Mouse (Mus musculus): ENCODE data around the gene Nrros. TPM values are rescaled to one million over a fixed set of nuclear protein-coding genes. Genes with fewer than 3 reads are reported as not detected.
"Not testable (repeated sequence)": the region's sequence is repeated elsewhere in the genome, so short reads cannot be mapped to it uniquely, and the experiment has no call there.

Nrros gene
- total RNA-seq, 2 experiments from 2014 or later: 8.9 to 11.9 TPM

DNA sequence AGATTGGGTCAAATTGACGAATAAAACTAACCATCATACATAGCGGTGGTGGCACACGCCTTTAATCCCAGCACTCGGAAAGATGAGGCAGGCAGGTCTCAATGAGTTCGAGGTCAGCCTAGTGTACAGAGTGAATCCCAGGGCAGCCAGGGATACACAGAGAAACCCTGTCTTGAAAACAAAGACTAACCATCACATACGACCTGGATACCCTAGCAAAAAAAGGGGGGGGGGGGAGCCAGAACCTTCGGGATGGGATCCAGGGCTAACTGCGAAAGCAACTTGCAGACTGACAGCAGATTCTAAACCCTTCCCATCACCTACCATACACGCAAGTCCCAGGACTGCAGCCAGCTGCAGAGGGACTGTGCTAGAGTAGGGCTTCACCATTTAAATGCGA, 51.0 kb downstream of the Nrros start:
- no peak for DNase-seq

DNA sequence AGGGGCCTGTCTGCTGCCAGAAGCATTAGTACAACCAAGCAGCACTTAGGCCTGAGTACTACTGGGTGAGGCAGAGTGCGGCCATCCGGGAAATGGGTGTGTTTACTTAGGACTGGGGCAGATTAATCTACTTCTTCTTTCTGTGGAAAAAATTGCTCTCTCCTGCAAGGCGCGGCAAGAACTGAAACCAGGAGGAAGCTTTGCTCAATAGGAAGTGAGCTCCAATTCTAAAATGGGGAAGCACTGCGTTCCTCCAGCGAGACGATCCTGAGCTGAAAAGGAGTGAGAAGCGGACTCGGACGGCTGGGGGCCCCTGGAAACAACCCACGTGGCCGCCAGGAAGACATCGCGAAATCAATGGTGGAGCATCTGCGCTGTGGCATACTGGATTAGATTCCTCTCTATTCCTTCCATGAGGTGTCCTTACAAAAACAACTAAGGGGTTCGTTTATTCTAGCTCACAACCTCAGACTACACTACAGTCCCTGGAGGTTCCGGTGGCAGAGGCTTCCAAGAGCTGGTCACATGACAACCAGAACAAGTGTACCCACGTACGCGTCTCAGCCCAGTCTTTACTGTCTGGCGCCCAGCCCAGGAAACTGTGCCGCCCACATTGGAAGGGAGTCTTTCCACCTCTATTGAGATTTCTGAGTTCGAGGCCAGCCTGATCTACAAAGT, 51.7 kb downstream of the Nrros start:
- DNase-seq: peak; percentile 33 to 50

DNA sequence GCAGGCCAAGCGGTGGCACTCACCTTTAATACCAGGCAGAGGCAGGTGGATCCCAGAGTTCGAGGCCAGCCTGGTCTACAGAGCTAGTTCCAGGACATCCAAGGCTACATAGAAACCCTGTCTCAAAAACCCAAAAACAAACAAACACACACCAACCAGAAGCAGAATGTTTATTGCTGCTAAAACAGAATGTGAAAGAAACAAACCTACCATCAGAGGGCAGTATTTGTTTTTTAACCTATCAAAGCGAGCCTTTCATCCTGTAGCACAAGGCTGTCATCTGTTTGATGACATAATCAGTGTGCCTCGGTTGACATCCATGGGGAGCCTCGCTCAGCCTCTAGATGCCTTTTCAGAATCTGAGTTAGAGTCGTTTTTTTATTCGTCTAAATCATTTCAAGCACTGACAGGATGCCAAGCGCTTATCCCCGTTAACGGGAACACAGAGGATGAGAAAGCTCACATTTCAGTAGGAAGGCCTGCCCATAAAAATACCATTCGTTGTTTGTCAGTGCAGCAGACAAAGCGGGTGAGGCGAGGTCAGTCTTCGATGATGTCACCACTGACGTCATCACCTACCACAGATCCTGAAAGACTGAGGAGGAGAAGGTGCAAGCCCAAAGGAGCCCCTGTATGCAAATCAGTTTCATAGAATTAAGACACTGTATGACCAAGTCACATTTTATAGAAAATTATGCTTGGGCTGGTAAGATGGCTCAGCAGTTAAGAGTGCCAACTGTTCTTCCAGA, 54.3 kb downstream of the Nrros start:
- no peak for DNase-seq

DNA sequence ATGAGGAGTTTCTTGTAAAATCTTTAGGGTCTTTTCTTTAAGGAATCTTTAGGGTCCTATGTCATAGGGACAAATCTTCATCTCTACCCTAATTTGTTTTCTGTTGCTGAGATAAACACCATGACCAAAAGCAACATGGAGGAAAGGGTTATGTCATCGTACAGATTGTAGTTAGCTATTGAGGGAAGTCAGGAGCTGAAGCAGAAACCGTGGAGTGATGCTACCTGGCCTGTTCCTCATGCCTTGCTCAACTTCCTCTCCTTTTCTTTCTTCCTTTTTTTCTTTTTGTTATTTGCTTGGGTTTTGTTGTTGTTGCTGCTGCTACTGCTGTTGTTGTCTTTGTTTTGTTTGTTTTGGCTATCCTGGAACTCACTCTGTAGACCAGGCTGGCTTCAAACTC, 56.8 kb downstream of the Nrros start:
- DNase-seq: no peak

DNA sequence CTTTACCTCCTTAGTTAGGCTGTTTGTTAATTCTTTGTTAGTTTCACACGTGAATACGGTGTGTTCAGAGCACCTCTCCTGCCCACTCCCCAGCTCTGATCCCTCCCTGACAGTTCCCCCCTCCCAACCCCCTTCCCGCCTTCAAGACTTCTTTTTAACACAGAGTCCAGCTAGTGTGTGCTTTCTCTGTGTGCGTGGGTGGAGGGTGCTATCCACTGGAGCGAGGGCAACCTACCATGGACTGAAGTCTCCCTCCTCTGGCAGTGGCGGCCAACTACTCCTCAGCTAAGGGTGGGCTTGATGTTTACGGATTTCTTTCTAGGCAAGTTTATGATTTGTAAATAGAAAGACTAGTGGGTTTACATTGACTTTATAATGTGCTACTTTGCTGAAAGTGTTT, 57.2 kb downstream of the Nrros start:
- no peak for DNase-seq

DNA sequence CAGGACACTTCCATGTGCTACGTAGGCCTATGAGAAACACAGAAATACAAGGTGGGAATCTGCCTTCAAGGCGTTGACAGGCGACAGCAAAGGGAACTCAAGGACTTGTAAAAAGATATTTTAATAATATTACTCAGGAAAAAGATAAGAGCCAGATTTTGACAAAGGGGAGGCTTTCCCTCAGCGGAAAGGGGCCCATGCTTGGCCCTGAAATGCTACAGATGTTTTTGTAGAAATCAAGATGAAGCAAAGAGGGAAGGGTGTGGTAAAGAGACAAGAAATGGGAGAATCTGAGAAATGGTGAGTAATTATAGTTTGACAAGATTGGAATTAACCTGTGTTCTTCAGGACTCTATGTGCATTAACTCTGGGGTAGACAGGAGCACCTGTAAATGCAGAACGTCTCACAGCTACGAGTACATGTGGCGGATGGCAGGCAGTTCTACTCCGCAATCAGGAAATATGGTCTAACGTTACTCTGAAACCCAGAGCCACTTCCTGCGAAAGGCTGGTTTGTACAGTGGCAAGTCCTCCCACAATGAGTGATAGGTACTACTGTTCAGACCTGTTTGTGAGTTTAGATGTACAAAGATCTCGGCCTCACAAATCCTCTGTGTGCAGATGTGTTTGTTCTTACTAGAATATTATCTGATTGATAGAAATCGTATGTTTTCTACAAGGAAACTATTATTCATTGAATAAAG, 57.9 kb downstream of the Nrros start:
- no peak for DNase-seq

DNA sequence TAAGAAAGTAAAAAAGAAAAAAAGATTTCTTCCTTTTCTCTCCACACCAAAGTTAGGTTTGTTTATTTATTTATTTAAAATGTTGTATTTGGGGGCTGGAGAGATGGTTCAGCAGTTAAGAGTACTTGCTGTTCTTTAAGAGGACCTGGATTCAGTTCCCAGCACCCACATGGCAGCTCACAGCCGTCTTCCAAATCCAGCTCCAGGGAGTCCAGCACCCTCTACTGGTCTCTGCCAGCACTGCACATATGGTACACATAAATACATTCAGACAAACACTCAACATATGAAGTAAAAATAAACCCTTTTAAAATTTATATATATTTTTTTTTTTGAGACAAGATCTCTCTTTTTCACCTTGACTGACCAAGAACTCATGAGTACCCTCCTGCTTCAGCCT, 59.7 kb downstream of the Nrros start:
- DNase-seq: no peak

DNA sequence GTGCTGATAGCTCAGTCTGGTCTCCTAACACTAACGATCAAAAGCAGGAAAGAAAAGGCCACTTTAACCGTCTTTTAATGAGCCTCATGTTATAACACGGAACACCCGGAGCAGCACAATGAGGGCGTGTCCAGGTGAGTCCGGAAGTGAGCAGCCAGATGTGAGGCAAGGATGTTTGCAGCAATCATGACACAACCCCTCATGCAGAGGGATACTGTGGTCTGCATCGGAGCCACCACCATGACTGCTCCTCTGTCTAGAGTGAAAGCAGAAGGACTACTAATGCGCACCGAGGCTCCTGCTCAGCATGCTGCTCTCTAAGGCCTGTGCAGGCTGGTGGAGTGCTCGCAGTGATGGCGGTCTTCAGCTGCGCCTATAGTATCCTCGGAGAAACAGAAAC, 63.1 kb downstream of the Nrros start:
- no peak for DNase-seq

DNA sequence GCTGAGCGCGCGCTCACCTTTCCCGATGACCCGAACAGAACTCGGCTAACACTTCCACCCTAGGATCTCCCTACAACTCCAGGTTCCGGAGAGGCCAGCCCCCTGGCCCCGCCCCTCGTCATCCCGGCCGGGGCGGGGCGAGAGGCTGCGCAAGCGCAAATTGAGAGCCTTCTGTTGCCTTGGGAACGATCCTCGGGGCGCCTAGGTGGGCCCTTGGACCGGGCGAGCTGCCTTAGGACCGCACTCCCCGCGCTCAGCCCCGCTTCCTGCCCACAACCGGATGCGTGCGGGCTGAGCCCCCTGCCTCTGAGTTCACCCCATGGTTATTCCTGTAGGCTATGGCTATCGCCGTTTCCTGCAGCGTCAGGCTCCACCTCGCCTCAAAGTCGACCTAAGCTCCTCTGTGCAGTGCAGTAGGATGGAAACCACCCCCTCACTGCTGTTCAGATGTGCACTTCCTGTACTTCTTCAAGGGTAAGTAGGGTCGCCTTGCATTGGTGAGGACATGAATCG, 65.7 kb downstream of the Nrros start, which contains the start of the genes Pigx and Cep19:
TSS of gene Pigx (minus strand) at position 103 of the 513 bp plus-strand sequence.
TSS of gene Cep19 (plus strand) at position 163 of the 513 bp plus-strand sequence.
- peak; percentile 89 to 90 for DNase-seq

DNA sequence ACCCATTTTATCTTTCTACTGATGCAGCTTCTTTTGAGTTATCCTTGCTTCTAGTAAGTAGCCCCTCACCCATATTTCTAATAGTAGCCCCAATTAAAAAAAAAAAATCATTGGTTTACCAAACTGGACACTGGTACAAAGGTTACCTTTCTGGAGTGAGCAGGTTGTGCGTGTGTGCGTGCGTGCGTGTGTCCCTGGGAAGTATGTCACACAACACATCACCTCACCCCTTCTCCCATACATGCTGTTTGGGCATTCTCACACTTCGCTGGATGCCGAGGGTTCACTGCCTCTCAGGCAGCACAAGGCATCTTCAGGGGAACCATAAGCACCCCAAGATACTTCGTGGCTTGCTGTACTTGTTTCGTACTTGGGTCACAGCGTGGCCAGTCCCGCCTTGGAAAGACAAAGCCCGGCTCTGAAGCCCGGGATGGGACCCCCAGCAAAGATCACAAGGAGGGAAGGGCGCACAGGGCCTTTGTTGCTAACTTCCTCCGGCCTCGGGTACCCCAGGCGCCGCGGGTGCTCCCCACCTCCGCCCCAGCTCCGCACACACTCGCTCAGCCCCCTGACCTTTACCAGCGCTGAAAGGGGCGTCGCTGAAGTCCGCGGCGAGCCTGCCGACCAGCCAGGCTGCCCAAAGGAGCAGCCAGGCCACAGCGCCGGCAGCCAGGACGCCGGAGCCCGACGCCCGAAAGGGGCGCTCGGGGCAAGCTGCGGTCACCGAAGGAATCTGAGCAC, 66.3 kb downstream of the Nrros start:
- peak in 1 of 2 experiments; percentile 20 for DNase-seq

DNA sequence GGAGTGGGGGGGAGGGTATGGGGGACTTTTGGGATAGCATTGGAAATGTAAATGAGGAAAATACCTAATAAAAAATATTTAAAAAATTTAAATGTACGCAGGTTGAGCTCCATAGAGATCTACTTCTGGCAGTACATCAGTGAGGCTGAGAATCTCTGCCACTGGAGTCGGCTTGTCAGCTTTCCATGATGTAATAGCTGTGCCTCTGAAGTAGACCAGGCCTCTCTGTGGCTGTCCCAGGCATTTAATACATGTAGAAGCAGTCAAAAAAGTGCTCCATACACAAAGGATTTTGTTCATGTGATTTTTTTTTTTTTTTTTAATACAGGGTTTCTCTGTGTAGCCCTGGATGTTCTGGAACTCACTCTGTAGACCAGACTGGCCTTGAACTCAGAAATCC, 67.6 kb downstream of the Nrros start:
- DNase-seq: not testable (repeated sequence)

Other genes with a start within 250 kb of the Nrros start
- gene Pigz, start 231.7 kb downstream of the Nrros start, total RNA-seq (2021): 10 to 100 TPM; 15.5 to 19.6 TPM
- 10 to 100 TPM; 42.3 to 46.3 TPM for gene 0610012G03Rik, start 217.1 kb downstream of the Nrros start, total RNA-seq (2021)
- gene Ncbp2, start 217.1 kb downstream of the Nrros start, total RNA-seq (2021): 10 to 100 TPM; 51.5 to 53.2 TPM
- gene Senp5, start 162.3 kb downstream of the Nrros start, total RNA-seq (2021): 10 to 100 TPM; 37.2 to 38.6 TPM
- 10 to 100 TPM; 29.1 to 30.8 TPM for gene Pak2, start 86.3 kb downstream of the Nrros start, total RNA-seq (2021)
- 10 to 100 TPM; 26.7 to 28.0 TPM for gene Pigx, start 65.9 kb downstream of the Nrros start, total RNA-seq (2021)
- gene Cep19, start 65.8 kb downstream of the Nrros start, total RNA-seq (2021): 10 to 100 TPM; 63.0 to 63.9 TPM
- gene Bex6, start 14.2 kb upstream of the Nrros start, total RNA-seq (2021): not detected
- 10 to 100 TPM; 48.4 to 50.1 TPM for gene Fbxo45, start 81.6 kb upstream of the Nrros start, total RNA-seq (2021)
- 10 to 100 TPM; 13.0 to 13.1 TPM for gene Wdr53, start 81.6 kb upstream of the Nrros start, total RNA-seq (2021)
- under 1 TPM in 1 of 2 experiments, not detected in 1; 0.28 TPM for gene Smco1, start 105.9 kb upstream of the Nrros start, total RNA-seq (2021)
- 10 to 100 TPM; 24.5 to 26.2 TPM for gene Rnf168, start 111.9 kb upstream of the Nrros start, total RNA-seq (2021)
- gene Ubxn7, start 166.7 kb upstream of the Nrros start, total RNA-seq (2021): 10 to 100 TPM; 46.9 to 50.7 TPM
- under 1 TPM in 1 of 2 experiments, not detected in 1; 0.27 TPM for gene Tm4sf19, start 234.9 kb upstream of the Nrros start, total RNA-seq (2021)